Mouse (Mus musculus): ENCODE measurements around the gene Rasgef1b.
"Not testable (repeated sequence)": the region's sequence is repeated elsewhere in the genome, so short reads cannot be mapped to it uniquely, and the experiment has no call there.

Rasgef1b gene

GRCm38 (mm10) chr5:99238150-99238549 lies 490.7 kb downstream of the Rasgef1b start:
- DNase-seq = no peak

GRCm38 (mm10) chr5:99236888-99237752 lies 491.7 kb downstream of the Rasgef1b start:
- DNase-seq = no peak

- DNase-seq = no peak
These were observed 492.4 kb downstream of the Rasgef1b start for GRCm38 (mm10) chr5:99236431-99236830.

GRCm38 (mm10) chr5:99234275-99234674 lies 494.6 kb downstream of the Rasgef1b start:
- no peak for DNase-seq

- no peak for DNase-seq
These were observed 495.7 kb downstream of the Rasgef1b start for GRCm38 (mm10) chr5:99233176-99233575.

GRCm38 (mm10) chr5:99232410-99232809 lies 496.5 kb downstream of the Rasgef1b start:
- no peak for DNase-seq

GRCm38 (mm10) chr5:99230476-99230875 lies 498.4 kb downstream of the Rasgef1b start:
- DNase-seq = no peak

GRCm38 (mm10) chr5:99227361-99227760 lies 501.5 kb downstream of the Rasgef1b start:
- no peak for DNase-seq

- DNase-seq = peak; percentile 79
These were observed 504.3 kb downstream of the Rasgef1b start for GRCm38 (mm10) chr5:99224571-99225011.

GRCm38 (mm10) chr5:99223869-99224498 lies 504.9 kb downstream of the Rasgef1b start:
- no peak for DNase-seq

GRCm38 (mm10) chr5:99218385-99218784 lies 510.5 kb downstream of the Rasgef1b start:
- no peak for DNase-seq

- DNase-seq = not testable (repeated sequence)
These were observed 512.2 kb downstream of the Rasgef1b start for GRCm38 (mm10) chr5:99216588-99217152.

GRCm38 (mm10) chr5:99215207-99216157 lies 513.4 kb downstream of the Rasgef1b start:
- no peak for DNase-seq

GRCm38 (mm10) chr5:99214400-99214799 lies 514.5 kb downstream of the Rasgef1b start:
- DNase-seq = no peak

- no peak for DNase-seq
These were observed 515.7 kb downstream of the Rasgef1b start for GRCm38 (mm10) chr5:99213211-99213610.

GRCm38 (mm10) chr5:99203475-99203874 lies 525.4 kb downstream of the Rasgef1b start:
- no peak for DNase-seq

GRCm38 (mm10) chr5:99202074-99202837 lies 526.6 kb downstream of the Rasgef1b start:
- DNase-seq = peak; percentile 78

GRCm38 (mm10) chr5:99195436-99195835 lies 533.4 kb downstream of the Rasgef1b start:
- DNase-seq = no peak

GRCm38 (mm10) chr5:99190941-99191800 lies 537.7 kb downstream of the Rasgef1b start:
- no peak for DNase-seq

GRCm38 (mm10) chr5:99183637-99184036 lies 545.2 kb downstream of the Rasgef1b start:
- peak; percentile 58 for DNase-seq

Measured in retina, postnatal 1 day (tissue).